Mouse (Mus musculus) CD8-positive naive resting alpha-beta T cell, adult 2 months (primary cell): ENCODE data around the gene Tex52.

Source experiments
- DNase-seq, 2 experiments: peaks; one replicate each; pipeline ENCODE4 v3.0.0; 2022; ENCODE audit warnings: low read depth in 2 of 2, low spot score in 2 of 2

Tex52 gene

DNA sequence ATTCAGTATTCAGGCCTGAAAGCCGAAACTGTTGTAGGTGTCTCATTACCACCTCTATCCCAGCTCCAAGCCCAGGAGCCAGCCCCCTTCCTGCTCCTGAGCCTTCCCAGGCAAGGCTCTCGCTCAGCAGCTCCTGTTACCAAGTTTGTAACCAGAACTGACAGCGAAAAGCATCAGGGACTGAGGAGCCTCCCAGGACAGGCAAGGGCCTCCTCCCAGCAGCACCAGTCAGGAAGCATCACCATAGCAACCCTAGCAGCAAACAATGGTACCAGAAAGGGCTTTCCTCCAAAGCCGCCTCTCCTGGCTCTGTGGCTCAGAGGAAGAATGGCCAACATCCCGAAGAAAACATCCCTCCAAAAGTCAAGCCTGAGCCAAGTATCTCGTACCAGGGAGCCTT lies at the start of gene Tex52, which contains the start of gene Gm44596:
Gene Tex52, plus strand, starts transcription at position 265 of the 400 bp plus-strand sequence.
Gene Gm44596, plus strand, starts transcription at position 312 of the 400 bp plus-strand sequence.
- no peak for DNase-seq

GRCm38 (mm10) chr6:128334397-128335124 lies 40.7 kb upstream of the Tex52 start:
- peak; percentile 40 to 68 for DNase-seq

DNA sequence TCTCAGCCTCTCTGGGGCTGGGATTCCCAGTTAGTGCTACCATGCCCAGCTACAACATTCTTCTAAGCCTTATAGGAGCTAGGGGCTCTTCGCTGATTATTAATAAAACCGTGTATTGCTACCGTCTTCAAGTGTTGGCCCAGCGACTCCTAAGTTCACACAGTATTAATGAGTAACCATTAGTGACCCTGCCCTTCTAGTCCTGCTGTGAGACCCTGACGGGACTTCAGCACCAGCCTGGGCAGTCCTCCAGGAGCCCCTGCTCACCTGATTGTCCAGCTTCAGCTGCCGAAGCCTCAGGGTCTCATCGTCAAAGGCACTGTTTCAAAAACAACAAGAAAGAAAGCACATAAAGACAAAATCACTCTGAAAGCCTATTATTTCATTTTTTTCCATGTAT lies 37.8 kb upstream of the Tex52 start:
- DNase-seq, result no peak

DNA sequence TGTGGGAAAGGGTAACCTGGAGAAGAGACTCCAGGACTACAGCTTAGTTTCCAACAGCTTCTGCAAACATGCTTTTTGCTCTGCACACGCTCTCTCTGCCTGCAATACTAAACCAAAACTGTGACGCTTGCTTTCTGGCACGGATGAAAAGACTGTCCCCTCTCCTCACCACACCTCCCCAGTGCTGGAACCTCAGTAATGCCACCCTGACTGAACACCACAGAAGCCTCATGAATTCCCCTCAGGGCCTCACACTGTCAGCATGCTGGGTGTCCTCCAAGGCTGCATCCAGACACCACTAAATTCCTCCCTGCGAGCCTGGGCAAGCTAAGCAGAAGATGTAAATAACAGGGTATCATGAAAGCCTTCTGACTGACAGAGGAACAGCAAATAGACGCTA lies 36.4 kb upstream of the Tex52 start:
- no peak for DNase-seq

GRCm38 (mm10) chr6:128341956-128342723 lies 33.1 kb upstream of the Tex52 start:
- no peak for DNase-seq

- no peak for DNase-seq
These were observed 29.6 kb upstream of the Tex52 start for GRCm38 (mm10) chr6:128345623-128346022.

GRCm38 (mm10) chr6:128346782-128347181 lies 28.5 kb upstream of the Tex52 start:
- no peak for DNase-seq

DNA sequence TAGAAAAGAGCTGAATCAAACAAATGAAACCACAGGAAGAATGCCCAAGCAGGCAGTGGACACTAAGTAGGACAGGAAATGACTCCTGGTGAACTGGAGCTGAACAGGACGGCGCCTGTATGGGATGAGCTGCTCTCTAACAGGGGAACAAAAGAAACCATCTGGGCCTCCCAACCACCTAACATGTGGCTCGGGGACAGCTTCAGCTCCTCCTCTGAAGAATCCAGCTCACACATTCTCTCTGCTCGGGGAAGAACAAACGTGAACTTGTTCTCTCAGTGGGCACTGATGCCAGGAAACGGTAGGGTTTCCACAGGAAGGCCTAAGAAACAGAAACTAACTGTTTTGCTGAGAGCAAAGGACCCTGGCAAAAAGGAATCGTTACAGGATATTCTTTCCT lies 25.5 kb upstream of the Tex52 start:
- no peak for DNase-seq

- DNase-seq, result no peak
These were observed 21.1 kb upstream of the Tex52 start for GRCm38 (mm10) chr6:128354140-128354539.

GRCm38 (mm10) chr6:128355201-128355681 lies 20.0 kb upstream of the Tex52 start:
- DNase-seq, result no peak

DNA sequence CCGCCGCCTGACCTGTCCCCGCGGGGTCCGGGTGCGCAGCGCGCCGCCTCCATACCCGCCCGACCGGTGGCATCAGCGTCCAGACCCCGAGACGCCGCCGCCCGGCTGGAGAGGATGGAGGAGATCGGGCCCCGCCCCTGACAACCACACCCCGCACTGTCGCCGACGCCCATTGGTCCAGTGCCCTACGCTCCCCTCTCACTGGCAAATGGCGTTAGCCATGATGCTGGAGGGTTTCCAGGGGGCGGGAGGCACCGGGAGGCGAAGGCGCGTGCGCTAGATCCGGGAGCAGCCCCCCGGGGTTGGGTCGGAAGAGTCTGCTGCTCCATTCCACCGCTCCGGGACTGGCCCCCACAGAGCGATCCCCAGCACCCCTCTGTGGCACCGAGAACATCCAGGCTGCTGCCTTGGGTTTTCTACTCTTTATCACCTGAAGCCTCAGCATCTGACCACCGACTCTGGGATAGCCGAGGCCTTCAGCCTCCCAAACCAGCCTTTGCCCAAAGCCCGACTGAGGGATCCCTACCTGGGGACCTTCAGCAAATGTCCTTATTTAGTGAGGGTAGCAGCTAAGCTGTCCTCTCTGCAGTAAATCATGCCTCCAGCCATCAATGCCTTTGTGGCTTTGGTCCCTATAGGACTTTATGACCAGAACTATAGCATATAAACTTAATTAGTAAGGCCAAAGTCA lies 19.4 kb upstream of the Tex52 start, which contains the start of gene Tulp3:
Gene Tulp3, minus strand, starts transcription at position 126 of the 691 bp plus-strand sequence.
- peak; percentile 71 to 82 for DNase-seq

- peak; percentile 57 to 74 for DNase-seq
These were observed 16.3 kb upstream of the Tex52 start for GRCm38 (mm10) chr6:128358999-128359398.

DNA sequence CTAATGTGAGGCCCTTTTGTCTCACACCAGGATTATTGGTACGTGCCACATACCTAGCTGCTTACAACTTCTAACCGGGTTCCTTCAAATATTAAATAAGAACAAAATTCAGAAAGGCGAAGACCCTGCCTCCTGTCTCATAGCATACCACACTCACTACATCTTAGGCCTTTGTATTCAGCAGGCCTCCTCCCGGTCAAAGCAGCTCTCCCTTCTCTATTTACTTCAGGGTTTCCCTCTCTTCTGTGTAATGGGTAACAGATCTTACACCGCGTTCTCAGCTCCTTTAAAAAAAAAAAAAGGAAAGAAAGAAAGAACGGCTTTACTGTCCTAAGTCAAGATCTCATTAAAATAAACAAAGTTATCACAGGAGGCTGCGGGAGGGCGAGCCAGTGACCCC lies 13.4 kb upstream of the Tex52 start:
- DNase-seq, result no peak

- DNase-seq, result peak; percentile 62 to 75
These were observed 12.8 kb upstream of the Tex52 start, which contains the start of the genes Rhno1 and Foxm1 for GRCm38 (mm10) chr6:128362381-128363006. Gene Rhno1, minus strand, starts transcription at chr6:128362911. Gene Foxm1, plus strand, starts transcription at chr6:128362967.

DNA sequence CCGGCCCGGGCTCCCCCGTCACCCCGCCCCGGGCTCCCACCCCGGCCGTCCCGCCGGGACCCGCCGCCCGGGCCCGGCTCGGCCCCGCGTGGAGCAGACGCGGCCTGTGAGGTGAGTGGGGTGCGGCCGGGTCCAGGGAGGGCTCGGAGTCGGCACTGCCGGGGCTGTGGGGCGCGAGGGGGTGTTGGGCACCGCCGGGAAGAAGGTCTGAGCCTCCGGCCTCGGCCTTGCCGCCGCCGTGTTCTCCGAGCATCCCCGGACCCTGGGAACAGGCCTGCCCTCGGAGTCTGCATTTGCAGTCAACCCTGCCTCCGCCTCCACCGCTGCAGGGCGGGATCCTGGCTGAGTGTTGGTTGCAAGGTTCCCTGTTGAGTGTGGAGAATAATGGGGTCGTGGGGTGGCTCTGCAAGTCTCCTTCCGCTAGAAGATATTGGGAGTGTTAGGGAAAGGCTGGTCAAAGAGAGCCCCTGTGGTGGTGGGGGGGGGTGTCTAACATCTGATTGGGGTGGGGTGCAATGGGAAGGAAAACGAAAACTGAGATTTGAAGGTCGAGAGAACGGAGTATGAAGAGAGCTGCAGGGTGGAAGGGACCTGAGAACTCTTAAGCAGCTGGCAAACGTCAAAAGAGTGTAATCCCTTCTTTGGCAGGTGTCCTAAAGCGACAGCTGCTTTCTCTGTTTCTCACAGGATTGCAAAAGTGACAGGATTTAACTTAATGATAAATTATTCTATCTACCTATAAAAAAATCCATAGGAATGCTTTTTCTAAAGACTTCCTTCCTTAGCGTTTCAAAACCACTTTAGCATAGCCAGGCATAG lies 12.0 kb upstream of the Tex52 start:
- DNase-seq, result no peak

GRCm38 (mm10) chr6:128364721-128365120 lies 10.5 kb upstream of the Tex52 start:
- no peak for DNase-seq

DNA sequence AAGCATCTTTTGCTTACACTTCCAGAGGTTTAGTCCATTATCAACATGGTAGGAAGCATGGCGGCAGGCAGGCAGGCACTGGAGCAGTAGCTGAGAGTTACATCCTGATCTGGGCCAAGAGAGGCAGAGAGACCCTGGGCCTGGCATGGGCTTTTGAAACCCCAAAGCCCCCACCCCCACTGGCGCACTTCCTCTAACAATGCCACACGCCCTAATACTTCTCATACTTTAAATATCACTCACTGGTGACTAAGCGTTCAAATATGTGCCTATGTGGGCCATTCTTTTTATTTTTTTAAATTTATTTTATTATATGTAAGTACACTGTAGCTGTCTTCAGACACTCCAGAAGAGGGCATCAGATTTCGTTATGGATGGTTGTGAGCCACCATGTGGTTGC lies 8.8 kb upstream of the Tex52 start:
- DNase-seq, result no peak

DNA sequence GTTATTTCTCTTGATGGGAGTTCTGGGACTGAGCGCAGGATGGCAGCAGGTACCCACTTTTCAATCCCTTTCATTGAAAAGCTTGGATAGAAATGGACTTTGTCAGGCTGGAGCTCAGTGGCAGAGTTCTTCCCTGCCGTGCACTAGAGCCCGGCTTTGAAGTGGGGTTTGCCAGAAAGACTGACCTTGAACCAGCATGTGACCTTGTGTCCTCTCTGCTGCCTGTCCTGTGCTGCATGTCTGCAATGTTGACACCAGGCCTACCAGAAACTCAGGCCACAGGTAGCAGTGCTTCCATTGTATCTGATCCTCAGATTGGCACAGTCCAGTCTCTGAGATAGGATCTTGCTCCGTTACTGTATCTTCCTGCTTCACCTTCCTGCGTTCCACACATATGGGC lies 5.2 kb upstream of the Tex52 start:
- DNase-seq, result no peak

GRCm38 (mm10) chr6:128376371-128377085 lies 1.3 kb downstream of the Tex52 start:
- no peak for DNase-seq
